Mouse (Mus musculus): ENCODE measurements around the gene Bsg.

The Bsg gene

GRCm38 (mm10) chr10:79705951-79706350, 1.7 kb downstream of the Bsg start:
- no peak for DNase-seq

- no peak for DNase-seq
Measured at GRCm38 (mm10) chr10:79706406-79707094, 2.3 kb downstream of the Bsg start.

GRCm38 (mm10) chr10:79707162-79707561, 2.9 kb downstream of the Bsg start:
- no peak for DNase-seq

- DNase-seq, result no peak
Measured at GRCm38 (mm10) chr10:79707759-79708158, 3.5 kb downstream of the Bsg start.

GRCm38 (mm10) chr10:79708668-79709067, 4.4 kb downstream of the Bsg start:
- no peak for DNase-seq

DNA sequence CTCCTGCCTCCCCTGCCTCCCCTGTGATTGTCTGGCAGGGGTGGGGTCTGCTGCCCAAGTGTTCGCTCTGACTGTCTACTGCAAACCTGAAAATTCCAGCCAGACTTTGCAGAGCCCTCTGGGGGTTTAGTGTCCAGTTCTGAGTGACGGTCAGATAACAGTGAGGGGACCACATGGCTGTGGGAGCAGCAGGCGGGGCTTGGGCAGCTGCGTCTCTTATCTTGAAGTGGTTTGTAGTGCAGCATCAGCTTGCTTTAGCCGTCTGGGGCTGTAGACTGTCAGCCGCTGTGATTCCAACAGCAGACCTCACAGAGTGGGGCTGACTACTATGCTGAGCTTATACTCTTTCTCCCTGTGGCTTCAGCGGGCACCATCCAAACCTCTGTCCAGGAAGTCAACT, 5.0 kb downstream of the Bsg start:
- no peak for DNase-seq

DNA sequence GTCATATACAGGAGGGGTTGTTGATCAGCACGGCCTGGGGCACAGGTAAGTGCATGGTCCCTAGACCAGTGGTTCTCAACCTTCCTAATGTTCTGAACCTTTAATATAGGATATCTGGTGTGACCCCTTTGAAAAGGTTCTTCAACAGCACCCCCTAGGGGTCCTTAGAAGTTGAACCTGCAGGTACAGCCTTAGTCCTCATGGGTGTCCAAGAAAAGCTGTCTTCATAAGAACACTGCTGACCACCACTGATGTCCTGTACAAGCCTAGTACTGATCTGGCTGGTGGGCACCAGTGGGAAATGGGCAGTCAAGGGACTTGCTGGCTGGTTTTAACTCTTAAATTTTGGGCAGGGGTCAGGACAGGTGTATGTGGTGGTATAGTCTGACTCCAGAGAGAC, 7.7 kb downstream of the Bsg start:
- DNase-seq, result peak; percentile 37

DNA sequence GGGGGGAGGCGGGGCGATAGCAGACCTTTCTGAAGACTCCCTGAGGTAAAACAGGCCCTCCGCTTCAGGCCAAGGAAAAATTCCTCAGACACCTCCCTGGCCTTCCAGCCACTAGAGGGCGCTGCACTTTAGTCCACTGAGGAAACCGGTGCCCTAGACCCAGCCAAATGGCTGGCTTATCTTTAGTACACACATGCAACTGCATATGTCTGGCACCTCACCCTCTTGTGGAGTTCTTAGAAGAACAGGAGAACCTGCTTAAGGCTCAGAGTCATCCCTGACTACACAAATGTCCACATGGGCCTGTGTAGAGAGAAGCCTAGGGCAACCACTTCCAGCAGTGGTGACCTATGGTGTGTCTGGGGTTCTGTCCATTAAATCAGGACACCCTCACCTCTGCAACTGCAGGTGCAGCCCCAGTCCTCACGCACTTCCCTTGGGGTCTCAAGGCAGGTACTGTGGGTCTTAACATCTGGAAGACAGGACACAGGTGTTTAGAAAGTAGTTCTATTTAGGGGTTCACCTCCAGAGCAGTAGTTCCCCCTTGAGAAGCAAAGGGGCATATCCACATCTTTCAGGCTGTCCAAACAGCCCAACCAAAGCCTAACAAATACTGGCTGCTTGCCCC, 8.3 kb downstream of the Bsg start:
- DNase-seq, result peak; percentile 88

- no peak for DNase-seq
Measured at GRCm38 (mm10) chr10:79713163-79713562, 8.9 kb downstream of the Bsg start.

DNA sequence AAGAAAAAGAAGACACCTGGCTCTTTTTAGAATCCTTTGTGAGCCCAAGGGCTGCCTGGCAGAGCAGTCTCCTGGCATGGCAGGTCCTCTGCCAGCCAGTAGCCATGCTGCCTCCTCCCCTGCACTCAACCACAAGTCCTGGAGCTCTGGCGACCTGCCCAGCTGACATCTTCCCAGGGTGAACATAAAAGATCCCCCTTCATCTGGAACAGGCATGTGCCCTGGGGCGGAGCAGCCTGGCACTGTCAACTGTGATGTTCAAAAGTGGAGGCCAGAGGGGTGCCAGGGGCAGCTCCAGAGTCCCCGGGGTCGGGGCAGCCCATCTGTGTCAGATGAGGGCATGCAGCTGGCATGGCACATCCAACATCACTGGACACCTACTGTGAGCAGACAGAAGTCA, 10.7 kb downstream of the Bsg start:
- no peak for DNase-seq

DNA sequence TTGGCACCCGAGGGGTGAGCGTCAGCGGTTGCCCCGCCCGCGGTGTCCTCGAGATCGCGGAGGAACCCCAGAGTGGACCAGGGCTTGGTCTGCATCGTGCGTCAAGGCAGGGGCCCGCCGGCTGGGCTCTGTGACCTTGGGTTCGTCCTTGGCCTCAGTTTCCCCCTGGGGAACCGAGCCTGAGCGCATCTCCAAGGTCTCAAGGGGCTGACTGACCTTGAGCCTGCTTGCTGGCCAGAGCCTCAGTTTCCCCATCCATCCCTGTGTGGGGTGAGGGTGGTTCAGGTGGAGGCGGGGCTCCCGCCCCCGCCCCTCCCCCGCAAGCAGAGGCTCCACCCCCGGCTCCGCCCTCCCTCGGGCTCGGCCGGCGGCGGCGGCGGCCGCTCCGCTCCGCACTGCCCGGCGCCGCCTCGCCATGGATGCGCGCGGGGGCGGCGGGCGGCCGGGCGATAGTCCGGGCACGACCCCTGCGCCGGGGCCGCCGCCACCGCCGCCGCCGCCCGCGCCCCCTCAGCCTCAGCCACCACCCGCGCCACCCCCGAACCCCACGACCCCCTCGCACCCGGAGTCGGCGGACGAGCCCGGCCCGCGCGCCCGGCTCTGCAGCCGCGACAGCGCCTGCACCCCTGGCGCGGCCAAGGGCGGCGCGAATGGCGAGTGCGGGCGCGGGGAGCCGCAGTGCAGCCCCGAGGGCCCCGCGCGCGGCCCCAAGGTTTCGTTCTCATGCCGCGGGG, 12.1 kb downstream of the Bsg start, which contains the start of gene Hcn2:
Gene Hcn2, plus strand, starts transcription at position 381 of the 734 bp plus-strand sequence.
- DNase-seq, result no peak

DNA sequence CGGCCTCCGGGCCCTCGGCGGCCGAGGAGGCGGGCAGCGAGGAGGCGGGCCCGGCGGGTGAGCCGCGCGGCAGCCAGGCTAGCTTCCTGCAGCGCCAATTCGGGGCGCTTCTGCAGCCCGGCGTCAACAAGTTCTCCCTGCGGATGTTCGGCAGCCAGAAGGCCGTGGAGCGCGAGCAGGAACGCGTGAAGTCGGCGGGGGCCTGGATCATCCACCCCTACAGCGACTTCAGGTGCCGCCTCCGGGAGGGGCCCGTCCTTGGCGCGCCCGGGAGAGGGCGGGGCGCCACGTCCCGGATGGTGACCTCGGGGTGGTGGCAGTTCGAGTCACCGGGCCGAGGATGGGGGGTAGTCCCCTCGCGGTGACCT, 12.7 kb downstream of the Bsg start:
- no peak for DNase-seq

GRCm38 (mm10) chr10:79717640-79718357, 13.5 kb downstream of the Bsg start:
- DNase-seq, result peak; percentile 80

- no peak for DNase-seq
Measured at GRCm38 (mm10) chr10:79721089-79721488, 16.8 kb downstream of the Bsg start.

- DNase-seq, result no peak
Measured at GRCm38 (mm10) chr10:79723047-79723446, 18.8 kb downstream of the Bsg start.

GRCm38 (mm10) chr10:79723692-79724091, 19.4 kb downstream of the Bsg start:
- DNase-seq, result no peak

GRCm38 (mm10) chr10:79726090-79726489, 21.8 kb downstream of the Bsg start:
- peak; percentile 76 for DNase-seq

DNA sequence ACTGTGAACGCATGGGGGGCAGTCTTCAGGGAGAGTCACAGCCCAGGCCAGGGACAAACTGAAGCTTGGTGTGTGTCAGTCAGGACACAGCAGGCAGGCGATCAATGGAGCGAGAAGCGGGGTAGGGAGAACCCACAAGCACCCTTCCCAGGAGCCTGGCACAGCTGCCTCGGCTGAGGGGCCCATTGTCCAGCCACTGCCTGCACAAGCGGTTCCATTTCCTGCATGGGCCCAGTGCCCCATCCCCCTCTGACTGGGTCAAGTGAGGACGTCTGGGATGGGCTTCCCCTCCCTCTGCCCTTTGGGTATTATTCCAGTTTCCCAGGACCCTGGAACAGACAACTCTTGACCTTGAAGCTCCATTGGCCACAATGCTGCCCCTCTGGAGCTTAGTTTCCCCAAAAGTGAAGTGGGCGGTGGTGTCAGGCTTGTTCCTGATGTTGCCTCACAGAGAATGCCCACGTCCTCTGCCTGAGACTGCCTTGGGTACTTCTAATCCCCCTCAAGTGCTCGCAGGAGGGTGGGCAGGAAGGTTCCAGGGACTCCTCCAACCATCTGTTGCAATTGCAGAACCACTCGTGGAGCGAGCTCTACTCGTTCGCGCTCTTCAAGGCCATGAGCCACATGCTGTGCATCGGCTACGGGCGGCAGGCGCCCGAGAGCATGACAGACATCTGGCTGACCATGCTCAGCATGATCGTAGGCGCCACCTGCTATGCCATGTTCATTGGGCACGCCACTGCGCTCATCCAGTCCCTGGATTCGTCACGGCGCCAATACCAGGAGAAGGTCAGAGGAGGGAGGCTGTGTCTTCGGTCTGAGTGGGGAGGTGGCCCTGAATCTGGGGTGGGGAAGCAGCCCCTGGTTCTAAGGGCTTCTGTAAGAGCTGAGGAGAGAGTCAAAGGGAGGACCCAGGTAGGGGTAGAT, 24.3 kb downstream of the Bsg start:
- DNase-seq, result no peak

- DNase-seq, result no peak
Measured at GRCm38 (mm10) chr10:79729357-79729965, 25.2 kb downstream of the Bsg start.

- peak; percentile 56 for DNase-seq
Measured at GRCm38 (mm10) chr10:79732500-79732899, 28.2 kb downstream of the Bsg start.

DNA sequence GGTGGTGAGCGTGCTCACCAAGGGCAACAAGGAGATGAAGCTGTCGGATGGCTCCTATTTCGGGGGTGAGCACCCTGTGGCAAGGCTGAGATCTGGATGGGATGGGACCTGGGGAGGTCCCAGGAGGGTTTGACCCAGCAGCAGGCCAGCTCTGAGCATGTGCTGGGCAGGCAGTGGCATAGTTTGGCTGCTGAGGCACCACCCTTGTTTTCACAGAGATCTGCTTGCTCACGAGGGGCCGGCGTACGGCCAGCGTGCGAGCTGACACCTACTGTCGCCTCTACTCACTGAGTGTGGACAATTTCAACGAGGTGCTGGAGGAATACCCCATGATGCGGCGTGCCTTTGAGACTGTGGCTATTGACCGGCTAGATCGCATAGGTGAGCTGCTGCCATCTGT, 29.6 kb downstream of the Bsg start:
- no peak for DNase-seq

DNA sequence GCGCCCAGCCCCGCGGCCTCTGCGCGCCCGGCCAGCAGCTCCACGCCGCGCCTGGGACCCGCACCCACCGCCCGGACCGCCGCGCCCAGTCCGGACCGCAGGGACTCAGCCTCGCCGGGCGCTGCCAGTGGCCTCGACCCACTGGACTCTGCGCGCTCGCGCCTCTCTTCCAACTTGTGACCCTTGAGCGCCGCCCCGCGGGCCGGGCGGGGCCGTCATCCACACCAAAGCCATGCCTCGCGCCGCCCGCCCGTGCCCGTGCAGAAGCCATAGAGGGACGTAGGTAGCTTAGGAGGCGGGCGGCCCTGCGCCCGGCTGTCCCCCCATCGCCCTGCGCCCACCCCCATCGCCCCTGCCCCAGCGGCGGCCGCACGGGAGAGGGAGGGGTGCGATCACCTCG, 31.1 kb downstream of the Bsg start:
- no peak for DNase-seq

All from lung, postnatal 36 days (tissue).